Mouse (Mus musculus) embryonic facial prominence, embryonic 14.5 days (tissue): ENCODE data around the gene Efna2. TPM values are rescaled to one million over a fixed set of nuclear protein-coding genes. Genes with fewer than 3 reads are reported as not detected.
"Not testable (repeated sequence)": the region's sequence is repeated elsewhere in the genome, so short reads cannot be mapped to it uniquely, and the experiment has no call there.

Experiments used
- ATAC-seq: fragments of 200-750 bp; cut with Nextera tagmentation; 2 replicates; pipeline ENCODE4 v1.8.0; 2017; ENCODE audit warnings: low read depth, moderate number of reproducible peaks, moderate TSS enrichment
- DNase-seq: peaks from one replicate; pipeline ENCODE4 v3.0.0-alpha.2; 2015; ENCODE audit warnings: low spot score
- H3K27ac ChIP-seq: fragments of 300-500 bp; sonication (generic); replicated peaks from 2 replicates; pipeline ENCODE4 v1.5.1; 2014; ENCODE audit warnings: low read depth, mild to moderate bottlenecking, low read length, moderate library complexity
- H3K27me3 ChIP-seq: fragments of 300-500 bp; sonication (generic); replicated peaks from 2 replicates; pipeline ENCODE4 v1.6.1; 2014; ENCODE audit warnings: low read length; ENCODE audit not compliant: control insufficient read depth, insufficient read depth
- H3K36me3 ChIP-seq: fragments of 300-500 bp; sonication (generic); 2 replicates; pipeline ENCODE4 v1.6.1; 2014; ENCODE audit warnings: low read length, mixed read lengths; ENCODE audit not compliant: control insufficient read depth, insufficient read depth
- H3K4me1 ChIP-seq: fragments of 300-500 bp; sonication (generic); 2 replicates; pipeline ENCODE4 v1.6.1; 2014; ENCODE audit warnings: antibody characterized with exemption, low read length; ENCODE audit not compliant: control insufficient read depth, insufficient read depth
- H3K4me2 ChIP-seq: fragments of 300-500 bp; sonication (generic); 2 replicates; pipeline ENCODE4 v1.6.1; 2014; ENCODE audit warnings: low read depth, mild to moderate bottlenecking, low read length, moderate library complexity, mixed read lengths
- H3K4me3 ChIP-seq: fragments of 300-500 bp; sonication (generic); 2 replicates; pipeline ENCODE4 v1.5.1; 2014; ENCODE audit warnings: low read depth, mild to moderate bottlenecking, low read length
- H3K9ac ChIP-seq: fragments of 300-500 bp; sonication (generic); 2 replicates; pipeline ENCODE4 v1.6.1; 2014; ENCODE audit warnings: low read depth, mild to moderate bottlenecking, low read length, moderate library complexity, mixed read lengths
- H3K9me3 ChIP-seq: fragments of 300-500 bp; sonication (generic); 2 replicates; pipeline ENCODE4 v1.6.1; 2016; ENCODE audit warnings: low read length; ENCODE audit not compliant: control insufficient read depth
- WGBS: fragments of 180-500 bp; shearing (Covaris S2); extraction: QIAGEN DNeasy Blood & Tissue Kit; methylation state at CpG from one replicate; pipeline ENCODE4 v1.1.7; 2014; 5-methylcytosine and 5-hydroxymethylcytosine counted together
- polyA plus RNA-seq: library from polyadenylated mRNA; unstranded; fragments of >200 nt; fragmentation: Nextera tagmentation; extraction: Ambion mirVana; gene quantifications from 2 replicates; pipeline ENCODE4 v1.2.1, GENCODE M21; 2014

Gene Efna2
- polyA plus RNA-seq, 1 experiment from 2014 or later, result 20.9 TPM

DNA sequence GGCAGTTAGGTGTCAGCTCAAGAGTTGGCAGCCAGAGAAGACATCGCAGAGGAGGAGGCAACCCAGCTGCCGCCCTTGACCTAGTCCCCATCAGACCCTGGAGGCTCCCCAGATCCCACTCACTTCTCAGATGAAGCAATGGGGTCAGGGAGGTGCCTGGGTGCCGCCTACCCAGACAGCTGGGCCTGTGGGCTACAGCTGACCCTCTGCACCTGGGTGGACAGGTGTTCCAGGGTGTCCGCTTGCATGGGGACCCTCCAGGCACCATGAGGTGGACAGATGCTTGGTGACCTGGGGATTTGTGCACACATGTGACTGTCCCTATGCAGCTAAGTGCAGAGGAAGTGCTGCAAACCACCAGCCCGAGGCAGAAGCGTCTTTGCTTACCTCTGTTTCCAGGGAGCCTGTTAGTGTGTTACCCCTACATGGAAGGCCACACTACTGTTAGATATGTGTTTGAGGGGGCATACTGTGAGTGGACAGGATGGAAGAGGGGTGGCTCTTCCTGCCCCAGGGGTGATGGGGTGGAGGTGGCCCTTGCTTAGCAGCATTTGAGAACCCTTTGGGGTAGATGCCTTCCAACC lies 16.5 kb upstream of the Efna2 start:
- Histone ChIP-seq H3K9ac (no peak overlapping the region), H3K27ac (peak overlapping the region; percentile 94), H3K4me1 (peaks cover 62% of the 10 kb centered on the region), H3K4me2 (no peak overlapping the region), H3K4me3 (no peak overlapping the region), H3K36me3 (no peaks in the 10 kb centered on the region), H3K27me3 (no peaks in the 10 kb centered on the region), H3K9me3 (no peaks in the 10 kb centered on the region)
- WGBS, result 57% methylated on average over 6 of the region's 6 CpGs
- no peak for ATAC-seq
- no peak for DNase-seq

DNA sequence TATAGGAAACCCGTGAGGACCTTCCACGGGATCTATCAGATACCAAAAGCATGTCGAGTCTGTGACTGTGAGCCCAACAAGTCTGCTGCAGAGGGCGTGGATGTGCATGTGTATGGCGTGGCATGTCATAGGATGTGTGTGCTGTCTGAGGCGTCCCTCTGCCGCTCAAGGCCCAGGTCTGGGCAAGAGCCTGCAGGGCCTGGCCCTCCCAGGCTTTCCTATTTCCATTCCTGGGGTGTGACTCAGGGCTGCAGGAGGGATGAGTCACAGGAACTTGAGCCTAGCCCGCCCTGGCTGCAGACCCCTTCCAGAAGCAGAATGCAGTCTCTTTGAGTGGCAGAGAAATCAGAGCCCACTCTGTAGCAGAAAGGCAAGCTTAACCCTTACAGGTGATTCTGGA lies 15.6 kb upstream of the Efna2 start:
- no peaks in the 10 kb centered on the region for H3K27me3 ChIP-seq
- H3K27ac ChIP-seq, result no peak overlapping the region
- H3K9me3 ChIP-seq, result no peaks in the 10 kb centered on the region
- H3K4me2 ChIP-seq, result peak overlapping the region; percentile 93; the same call in 1 of the 2 replicates
- H3K36me3 ChIP-seq, result no peaks in the 10 kb centered on the region
- DNase-seq (peak; percentile 75), ATAC-seq (no peak)
- no peak overlapping the region for H3K4me3 ChIP-seq
- no peak overlapping the region for H3K9ac ChIP-seq
- H3K4me1 ChIP-seq, result peaks cover 57% of the 10 kb centered on the region
- 57% methylated on average over 8 of the region's 8 CpGs for WGBS

DNA sequence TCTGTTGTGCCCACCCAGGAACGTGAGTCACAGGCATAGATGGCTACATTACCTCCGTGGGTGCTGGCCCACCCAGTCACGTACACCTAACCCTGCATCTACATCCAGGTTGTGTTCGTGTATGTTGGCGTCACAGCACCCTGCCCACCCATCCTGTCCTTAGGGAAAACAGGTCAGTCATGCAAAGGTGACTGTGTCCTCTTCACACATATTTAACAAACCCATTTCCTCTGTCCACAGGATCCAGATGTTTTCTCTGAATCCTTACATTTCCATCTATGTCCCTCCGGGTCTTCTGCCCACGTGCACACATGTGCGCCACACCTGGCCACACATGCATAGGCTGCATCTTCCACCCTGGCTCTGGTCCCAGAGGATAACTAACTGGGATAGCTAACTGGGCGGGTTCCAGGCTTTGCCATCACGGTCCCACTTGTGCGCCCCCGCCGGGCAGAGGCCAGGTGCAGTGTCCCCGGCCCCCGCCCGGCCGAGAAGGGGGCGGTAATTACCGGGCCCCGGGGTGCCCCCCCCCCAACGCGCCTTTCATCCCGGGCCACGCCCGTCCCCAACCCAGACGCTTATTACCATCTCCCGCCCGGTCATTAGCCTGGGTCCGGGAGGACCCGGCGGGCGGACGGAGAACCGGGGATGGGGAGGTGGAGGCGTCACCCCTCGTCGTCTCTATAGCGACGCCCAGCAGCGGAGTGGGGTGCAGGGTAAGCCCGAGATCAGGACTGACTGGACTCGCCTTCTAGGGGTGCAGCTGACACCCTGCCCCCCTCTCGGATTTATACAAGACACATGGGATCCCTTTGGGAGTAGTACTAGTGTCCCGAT lies 14.9 kb upstream of the Efna2 start:
- H3K4me2 ChIP-seq, result peak overlapping the region; percentile 93
- H3K9me3 ChIP-seq, result no peaks in the 10 kb centered on the region
- H3K4me1 ChIP-seq, result peaks cover 51% of the 10 kb centered on the region
- 8% methylated on average over 38 of the region's 44 CpGs for WGBS
- no peaks in the 10 kb centered on the region; the same call in 1 of the 2 replicates for H3K36me3 ChIP-seq
- H3K27me3 ChIP-seq, result no peaks in the 10 kb centered on the region
- no peak for DNase-seq
- no peak overlapping the region; the same call in 1 of the 2 replicates for H3K27ac ChIP-seq
- no peak; the same call in 1 of the 2 replicates for ATAC-seq
- H3K4me3 ChIP-seq, result peak overlapping the region; percentile 40
- peak overlapping the region; percentile 56 for H3K9ac ChIP-seq

DNA sequence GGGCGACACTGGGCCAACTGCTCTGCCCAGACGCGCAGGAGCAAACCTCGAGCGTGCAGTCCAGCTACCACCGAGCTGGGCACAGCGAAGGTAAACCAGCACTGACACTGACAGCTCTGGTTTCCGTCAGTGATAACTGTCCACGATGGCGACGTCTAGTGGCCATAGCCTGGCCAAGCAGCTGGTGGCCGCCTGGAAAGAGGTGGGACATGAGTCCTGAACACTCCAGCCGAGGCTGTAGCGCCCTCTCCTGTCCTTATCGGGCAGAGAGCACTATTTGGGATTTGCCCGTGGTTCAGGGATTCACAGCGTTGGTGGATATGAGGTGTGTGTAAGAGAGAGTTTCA lies 14.3 kb upstream of the Efna2 start:
- peaks cover 51% of the 10 kb centered on the region for H3K4me1 ChIP-seq
- H3K36me3 ChIP-seq, result peaks cover 4% of the 10 kb centered on the region
- DNase-seq, result peak; percentile 96
- H3K9ac ChIP-seq, result peak overlapping the region; percentile 56
- H3K4me3 ChIP-seq, result peak overlapping the region; percentile 40
- under 1% methylated on average over 17 of the region's 17 CpGs for WGBS
- no peaks in the 10 kb centered on the region for H3K9me3 ChIP-seq
- no peaks in the 10 kb centered on the region for H3K27me3 ChIP-seq
- H3K27ac ChIP-seq, result no peak overlapping the region; the same call in 1 of the 2 replicates
- ATAC-seq, result peak; percentile 27
- peak overlapping the region; percentile 93 for H3K4me2 ChIP-seq

DNA sequence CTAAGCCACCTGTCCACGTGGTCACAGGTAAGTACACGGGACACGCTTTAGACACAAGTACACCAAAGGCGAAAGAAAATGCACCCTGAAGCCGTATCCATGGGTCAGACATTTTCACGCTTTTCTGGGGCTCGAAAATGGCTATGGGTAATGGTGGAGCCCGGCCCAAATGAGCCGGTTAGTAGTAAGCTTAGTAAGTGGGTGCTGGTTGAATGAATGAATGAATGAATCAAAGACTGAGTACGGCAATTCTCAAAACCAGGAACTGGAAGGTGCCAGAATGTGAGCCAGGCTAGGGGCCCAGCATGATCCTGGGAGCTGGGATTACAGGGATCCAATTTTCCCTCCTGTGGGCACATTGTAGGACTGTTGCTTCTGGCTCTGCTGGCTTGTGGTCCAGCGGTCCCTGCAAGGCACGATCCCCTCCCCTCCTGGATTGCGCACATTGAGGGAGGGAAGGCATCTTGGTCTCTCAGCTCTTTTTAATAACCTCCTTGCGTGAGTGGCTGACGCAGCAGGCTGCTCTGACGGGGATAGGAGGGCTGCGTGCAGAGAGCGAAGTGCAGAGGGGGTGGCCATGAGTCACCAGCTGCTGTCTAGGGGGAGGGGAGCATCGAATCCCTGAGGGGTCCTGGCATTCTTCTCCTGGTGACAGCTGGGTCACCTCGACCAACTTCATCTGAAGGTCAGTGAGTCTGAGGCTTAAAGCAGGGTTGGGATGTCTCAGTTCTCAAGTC lies 13.7 kb upstream of the Efna2 start, which contains the start of gene Cirbp:
Gene Cirbp, plus strand, starts transcription at position 594 of the 737 bp plus-strand sequence.
- DNase-seq, result peak; percentile 74
- peak within 1 kb of the TSS; percentile 93 for H3K4me2 ChIP-seq
- H3K27ac ChIP-seq, result peak within 1 kb of the TSS; percentile 80
- no peaks in the 10 kb centered on the region for H3K9me3 ChIP-seq
- H3K4me1 ChIP-seq, result peaks cover 45% of the 10 kb centered on the region
- peaks cover 10% of the 10 kb centered on the region for H3K36me3 ChIP-seq
- ATAC-seq, result no peak; the same call in 1 of the 2 replicates
- peak within 1 kb of the TSS; percentile 56 for H3K9ac ChIP-seq
- WGBS, result 14% methylated on average over 20 of the region's 20 CpGs
- H3K4me3 ChIP-seq, result peak within 1 kb of the TSS; percentile 40
- H3K27me3 ChIP-seq, result no peaks in the 10 kb centered on the region

DNA sequence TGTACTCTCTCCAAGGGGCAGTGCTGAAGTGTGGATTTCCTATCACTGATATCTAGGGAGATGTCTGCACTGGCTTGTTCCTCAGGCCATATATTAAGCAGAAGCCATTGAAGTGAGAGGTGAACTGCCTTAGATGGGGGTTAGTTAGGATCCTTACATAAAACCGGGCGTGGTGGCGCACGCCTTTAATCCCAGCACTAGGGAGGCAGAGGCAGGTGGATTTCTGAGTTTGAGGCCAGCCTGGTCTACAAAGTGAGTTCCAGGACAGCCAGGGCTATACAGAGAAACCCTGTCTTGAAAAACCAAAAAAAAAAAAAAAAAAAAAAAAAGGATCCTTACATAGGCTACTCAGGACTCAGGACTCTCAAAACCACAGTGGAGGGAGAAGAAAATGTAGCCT lies 13.1 kb upstream of the Efna2 start:
- Histone ChIP-seq H3K4me1 (peaks cover 40% of the 10 kb centered on the region), H3K27ac (peak overlapping the region; percentile 36; the same call in 1 of the 2 replicates), H3K9ac (0 out of 2 replicates have a peak overlapping the region, but pooled peaks have one; percentile 36), H3K36me3 (peaks cover 16% of the 10 kb centered on the region), H3K4me2 (peak overlapping the region; percentile 93; the same call in 1 of the 2 replicates)
- not testable (repeated sequence) for H3K4me3 ChIP-seq, ATAC-seq, H3K9me3 ChIP-seq, DNase-seq, H3K27me3 ChIP-seq
- WGBS, result 86% methylated on average over 4 of the region's 4 CpGs

DNA sequence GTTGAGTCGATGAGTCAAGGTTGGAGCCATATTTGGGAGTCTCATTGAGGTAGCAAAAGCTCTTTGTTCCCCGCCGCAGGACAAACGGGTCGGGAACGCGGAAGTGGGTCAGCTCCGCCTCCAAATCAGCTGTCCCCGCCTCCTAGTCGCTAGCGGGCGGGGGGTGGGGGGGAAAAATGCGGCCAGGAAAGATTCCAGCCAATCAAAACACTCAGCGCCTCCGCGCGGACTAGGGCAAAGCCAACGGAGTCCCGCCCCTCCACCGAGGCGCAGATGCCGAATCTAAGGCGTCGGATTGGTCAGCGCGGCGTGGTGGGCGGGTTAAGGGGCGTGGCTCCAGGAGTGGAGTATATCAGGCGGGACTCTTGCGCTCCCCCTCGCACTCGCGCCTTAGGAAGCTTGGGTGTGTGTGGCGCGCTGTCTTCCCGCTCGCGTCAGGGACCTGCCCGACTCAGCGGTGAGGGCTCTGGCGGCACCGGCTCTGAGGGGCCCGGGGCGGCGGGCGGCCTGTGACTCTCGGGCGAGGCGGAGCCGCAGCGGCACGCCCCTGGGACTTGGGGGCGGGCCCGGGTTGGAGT lies 11.7 kb upstream of the Efna2 start:
- peak overlapping the region; percentile 99 for H3K27ac ChIP-seq
- H3K4me3 ChIP-seq, result peak overlapping the region; percentile 80
- H3K9ac ChIP-seq, result peak overlapping the region; percentile 99
- ATAC-seq (peak; percentile 89), DNase-seq (peak; percentile 100)
- H3K9me3 ChIP-seq, result no peaks in the 10 kb centered on the region
- peaks cover 26% of the 10 kb centered on the region for H3K4me1 ChIP-seq
- no peaks in the 10 kb centered on the region for H3K27me3 ChIP-seq
- WGBS, result under 1% methylated on average over 41 of the region's 55 CpGs
- H3K36me3 ChIP-seq, result peaks cover 30% of the 10 kb centered on the region
- H3K4me2 ChIP-seq, result peak overlapping the region; percentile 73

DNA sequence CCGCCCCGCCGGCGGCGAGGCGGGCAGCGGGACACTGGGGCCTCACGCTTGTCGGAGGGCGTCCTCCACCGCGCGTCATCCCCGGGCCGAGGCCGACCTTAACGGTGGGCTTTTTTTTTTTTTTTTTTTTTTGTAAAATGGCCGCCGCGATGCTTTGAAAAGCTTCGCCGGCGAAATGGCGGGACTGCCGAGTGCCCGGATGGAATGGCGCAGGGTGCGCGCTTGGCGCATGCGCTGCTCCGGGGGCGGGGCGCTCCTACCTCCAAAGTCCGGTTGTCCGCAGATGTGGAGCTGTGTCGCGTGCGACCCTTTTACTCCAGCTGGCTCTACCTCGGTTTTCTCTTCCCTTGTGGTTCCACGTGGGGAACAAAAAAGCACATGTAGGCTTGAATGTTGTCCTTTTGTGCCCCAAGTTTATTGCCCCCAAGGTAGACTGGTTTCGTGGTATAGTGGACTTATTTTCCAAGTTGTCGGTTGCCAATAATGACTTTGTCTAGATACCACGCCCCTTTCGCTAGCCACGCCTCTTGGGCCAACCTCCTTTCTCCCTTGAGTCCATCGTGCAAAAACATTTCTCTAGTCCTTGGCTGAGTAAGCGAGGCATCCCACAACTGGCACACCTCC lies 11.1 kb upstream of the Efna2 start:
- peak; percentile 95 for DNase-seq
- ATAC-seq, result peak; percentile 31
- Histone ChIP-seq H3K27me3 (no peaks in the 10 kb centered on the region), H3K27ac (peak overlapping the region; percentile 99), H3K4me2 (peak overlapping the region; percentile 73), H3K9ac (peak overlapping the region; percentile 99), H3K36me3 (peaks cover 31% of the 10 kb centered on the region), H3K9me3 (no peaks in the 10 kb centered on the region), H3K4me1 (peaks cover 22% of the 10 kb centered on the region), H3K4me3 (peak overlapping the region; percentile 80)
- under 1% methylated on average over 34 of the region's 48 CpGs for WGBS
